ENCODE assay signal across 18 mouse cellular contexts in the genomic region with DNA sequence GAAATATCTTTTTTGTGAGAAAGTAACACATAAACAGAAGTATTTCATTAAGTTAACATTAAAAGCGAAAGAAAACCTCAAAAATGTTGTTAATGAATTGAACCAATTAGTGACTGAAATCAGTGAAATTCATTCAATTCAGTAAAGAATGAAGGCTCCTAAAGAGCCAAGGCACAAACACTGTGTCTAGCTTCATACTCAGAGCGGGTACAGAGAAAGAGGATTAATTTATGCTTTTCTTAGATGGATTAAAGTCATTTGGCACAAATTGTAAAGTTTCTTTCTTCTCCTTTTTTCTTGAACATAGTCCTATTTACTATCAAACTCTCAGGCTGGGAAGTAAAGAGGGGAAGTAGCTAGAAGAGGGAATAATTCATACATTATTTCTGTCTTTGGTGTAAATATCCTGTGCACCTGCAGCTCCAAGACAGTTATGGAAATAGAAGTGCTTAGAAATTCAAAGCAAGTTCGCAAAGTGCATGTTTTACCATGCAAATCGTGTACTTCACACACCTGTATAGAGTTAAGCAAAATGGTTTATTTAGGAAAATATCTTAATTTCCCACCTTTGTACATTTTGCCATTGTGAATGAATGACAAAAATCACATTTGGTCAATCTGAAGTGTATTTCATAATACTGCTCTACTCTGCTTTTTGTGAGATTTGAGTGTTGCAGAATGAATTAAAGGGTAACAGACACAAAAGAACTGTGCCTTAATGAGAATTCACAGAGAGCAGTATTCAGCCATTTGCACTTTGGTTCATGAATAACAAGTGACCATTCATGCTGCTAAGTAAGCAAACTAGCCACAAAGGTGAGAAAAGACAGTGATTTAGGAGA.
"Had no signal": no experiment of that assay in that cellular context is flagged by ENCODE, and none has a peak within 500 bp of the region (broad histone marks: within the 10 kb centered on the region; RNA-seq: fewer than 3 reads in every experiment).

No protein-coding gene starts in this region.

- H3K27ac ChIP-seq: kidney, postnatal 0 days; limb, embryonic 12.5 days; liver, embryonic 13.5 days; lung, embryonic 15.5 days; macrophage; midbrain, embryonic 12.5 days had no signal

- ATAC-seq: liver, postnatal 0 days had no signal

- H3K4me3 ChIP-seq: limb, embryonic 12.5 days; liver, embryonic 13.5 days; lung, embryonic 15.5 days; megakaryocyte, embryonic 14.5 days; midbrain, embryonic 12.5 days had no signal

- H3K9me3 ChIP-seq: limb, embryonic 12.5 days; liver, embryonic 13.5 days; lung, embryonic 15.5 days; megakaryocyte, embryonic 14.5 days; midbrain, embryonic 12.5 days had no signal

- DNase-seq: kidney, adult 9 months; kidney, postnatal 36 days; layer of hippocampus, adult 9-11 months; layer of hippocampus, postnatal 36 days; liver; liver, embryonic 13.5 days; liver, postnatal 0 days; lung, postnatal 14 days; right cerebral cortex, postnatal 4 days; spleen, adult 18-20 months; thymus, adult 18-20 months; thymus, postnatal 14 days had no signal

- H3K36me3 ChIP-seq: limb, embryonic 12.5 days; liver, embryonic 13.5 days; lung, embryonic 15.5 days; midbrain, embryonic 12.5 days had no signal

- H3K27me3 ChIP-seq: limb, embryonic 12.5 days; liver, embryonic 13.5 days; lung, embryonic 15.5 days; megakaryocyte, embryonic 14.5 days; midbrain, embryonic 12.5 days had no signal

- H3K4me1 ChIP-seq: limb, embryonic 12.5 days; liver, embryonic 13.5 days; lung, embryonic 15.5 days; megakaryocyte, embryonic 14.5 days; midbrain, embryonic 12.5 days had no signal

- H3K4me2 ChIP-seq: limb, embryonic 12.5 days; liver, embryonic 13.5 days; lung, embryonic 15.5 days; midbrain, embryonic 12.5 days had no signal

- H3K9ac ChIP-seq: limb, embryonic 12.5 days; liver, embryonic 13.5 days; liver, postnatal 0 days; lung, embryonic 15.5 days; midbrain, embryonic 12.5 days had no signal
